Mouse (Mus musculus) thymus, adult 2 months (tissue): ENCODE results near the gene Lsp1. TPM values are rescaled to one million over a fixed set of nuclear protein-coding genes. Genes with fewer than 3 reads are reported as not detected.

Source experiments
- DNase-seq: peaks from one replicate; pipeline ENCODE4 v3.0.0; 2021
- H3K27ac ChIP-seq: fragments of 200-500 bp; 2 replicates; pipeline ENCODE4 v1.5.1; 2012; ENCODE audit warnings: low read length, control low read depth; ENCODE audit not compliant: control insufficient read depth, insufficient read depth
- H3K27me3 ChIP-seq: fragments of 200-500 bp; 2 replicates; pipeline ENCODE4 v1.6.1; 2012; ENCODE audit warnings: mild to moderate bottlenecking, low read length, moderate library complexity, mixed read lengths; ENCODE audit not compliant: control insufficient read depth, insufficient read depth
- H3K36me3 ChIP-seq: fragments of 200-500 bp; 2 replicates; pipeline ENCODE4 v1.6.1; 2012; ENCODE audit warnings: mild to moderate bottlenecking, low read length, moderate library complexity; ENCODE audit not compliant: control insufficient read depth, insufficient read depth
- H3K4me1 ChIP-seq: fragments of 200-500 bp; replicated peaks from 2 replicates; pipeline ENCODE4 v1.6.1; 2012; ENCODE audit warnings: low read length; ENCODE audit not compliant: control insufficient read depth, insufficient read depth
- H3K4me3 ChIP-seq: fragments of 200-500 bp; 2 replicates; pipeline ENCODE4 v1.5.1; 2012; ENCODE audit warnings: mild to moderate bottlenecking, low read length, control low read depth, moderate library complexity; ENCODE audit not compliant: control insufficient read depth, insufficient read depth
- CTCF ChIP-seq: fragments of 200-500 bp; IDR thresholded peaks from 2 replicates; pipeline ENCODE4 v1.5.1; 2012; ENCODE audit warnings: mild to moderate bottlenecking, control low read depth, low read length, moderate library complexity, borderline replicate concordance; ENCODE audit not compliant: control insufficient read depth, poor library complexity, insufficient read depth; ENCODE audit errors: extremely low read depth
- POLR2A ChIP-seq: fragments of 200-500 bp; IDR thresholded peaks from 2 replicates; pipeline ENCODE4 v1.6.1; 2012; ENCODE audit warnings: mild to moderate bottlenecking, low read length, control low read depth, moderate library complexity; ENCODE audit not compliant: control insufficient read depth, poor library complexity, insufficient read depth; ENCODE audit errors: extremely low read depth
- WGBS: fragments of 180-500 bp; shearing (Covaris S2); methylation state at CpG from one replicate; pipeline ENCODE4 v1.1.7; 2018; 5-methylcytosine and 5-hydroxymethylcytosine counted together
- polyA plus RNA-seq: library from polyadenylated mRNA; depleted of rRNA; stranded (reverse); fragments of >200 nt; gene quantifications from 2 replicates; pipeline ENCODE4 v1.2.3, GENCODE M21; 2012

Gene Lsp1
- polyA plus RNA-seq, 1 experiment = 626 TPM

GRCm38 (mm10) chr7:142471414-142471861 is 10.8 kb downstream of the Lsp1 start:
- no peak overlapping the region for H3K4me3 ChIP-seq
- DNase-seq = no peak
- no peak overlapping the region for H3K27ac ChIP-seq
- no peaks in the 10 kb centered on the region for H3K27me3 ChIP-seq
- H3K4me1 ChIP-seq = peaks cover 4% of the 10 kb centered on the region; the same call in 1 of the 2 replicates
- WGBS = 92% methylated on average over 6 of the region's 6 CpGs
- no peaks in the 10 kb centered on the region for H3K36me3 ChIP-seq
- no peak for TF ChIP-seq POLR2A
- no peak for TF ChIP-seq CTCF

DNA sequence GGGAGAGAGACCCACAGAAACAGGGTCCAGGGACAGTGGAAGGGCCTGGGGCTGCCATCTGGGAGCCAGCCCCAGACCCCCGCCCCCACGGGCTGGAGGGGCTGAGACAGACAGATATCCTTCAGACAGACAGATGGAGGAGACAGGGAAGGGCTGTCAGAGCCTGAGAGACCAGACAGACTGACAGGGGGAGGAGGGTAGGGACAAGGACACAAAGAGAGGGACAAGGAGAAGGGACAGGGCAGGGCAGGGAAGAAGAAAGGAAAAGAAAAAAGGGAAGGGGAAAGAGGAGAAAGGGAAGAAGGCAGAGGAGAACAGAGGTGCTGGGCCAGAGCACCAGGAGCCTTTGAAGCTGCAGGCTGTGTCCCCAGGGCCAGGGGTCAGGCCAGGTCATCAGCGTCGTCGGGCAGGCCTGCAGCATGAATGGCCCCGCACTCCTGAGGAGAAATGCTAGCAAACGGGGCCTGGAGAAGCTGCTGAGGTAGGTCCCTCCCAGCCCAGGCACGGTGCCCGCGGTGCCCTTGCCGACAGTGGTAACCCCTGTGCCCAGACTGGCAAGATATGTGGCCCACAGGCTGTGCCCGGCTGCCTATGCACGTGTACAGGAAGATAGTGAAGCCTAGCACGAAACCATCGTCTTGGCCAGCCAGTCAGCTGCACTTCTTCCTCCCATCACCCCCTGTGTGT is 11.4 kb downstream of the Lsp1 start:
- H3K27me3 ChIP-seq = no peaks in the 10 kb centered on the region
- H3K27ac ChIP-seq = no peak overlapping the region
- H3K4me1 ChIP-seq = peaks cover 4% of the 10 kb centered on the region; the same call in 1 of the 2 replicates
- 48% methylated on average over 15 of the region's 15 CpGs for WGBS
- DNase-seq = no peak
- no peaks in the 10 kb centered on the region for H3K36me3 ChIP-seq
- TF ChIP-seq POLR2A (no peak), CTCF (no peak)
- no peak overlapping the region for H3K4me3 ChIP-seq

GRCm38 (mm10) chr7:142472936-142473335 is 12.3 kb downstream of the Lsp1 start:
- no peaks in the 10 kb centered on the region for H3K36me3 ChIP-seq
- H3K4me3 ChIP-seq = no peak overlapping the region
- no peak overlapping the region for H3K27ac ChIP-seq
- H3K27me3 ChIP-seq = no peaks in the 10 kb centered on the region
- TF ChIP-seq CTCF = no peak
- no peak for TF ChIP-seq POLR2A
- over 99% methylated on average over 4 of the region's 4 CpGs for WGBS
- peaks cover 4% of the 10 kb centered on the region; the same call in 1 of the 2 replicates for H3K4me1 ChIP-seq
- DNase-seq = no peak

DNA sequence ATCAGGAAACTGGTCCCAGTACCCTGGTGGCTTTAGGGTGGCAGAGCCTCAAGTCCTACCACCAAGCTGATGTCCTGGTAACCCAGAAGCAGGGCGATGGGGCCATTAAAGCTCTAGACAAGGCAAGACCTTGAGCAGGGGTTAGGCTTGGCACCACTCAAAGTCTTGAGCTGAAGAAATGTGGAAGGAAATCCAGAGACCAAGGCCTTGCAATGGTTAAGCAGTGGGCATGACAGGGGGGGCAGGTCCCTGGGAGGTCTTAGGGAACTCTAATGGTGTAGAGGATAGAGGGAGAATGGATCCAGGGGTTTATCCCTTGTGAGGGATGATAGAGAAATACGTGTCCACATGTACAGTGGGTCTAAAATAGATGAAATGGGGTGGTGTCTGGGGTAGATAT is 12.9 kb downstream of the Lsp1 start:
- TF ChIP-seq POLR2A (no peak), CTCF (no peak)
- Histone ChIP-seq H3K27ac (no peak overlapping the region), H3K36me3 (no peaks in the 10 kb centered on the region), H3K27me3 (no peaks in the 10 kb centered on the region), H3K4me3 (no peak overlapping the region), H3K4me1 (peaks cover 4% of the 10 kb centered on the region; the same call in 1 of the 2 replicates)
- 99% methylated on average over 2 of the region's 2 CpGs for WGBS
- no peak for DNase-seq

DNA sequence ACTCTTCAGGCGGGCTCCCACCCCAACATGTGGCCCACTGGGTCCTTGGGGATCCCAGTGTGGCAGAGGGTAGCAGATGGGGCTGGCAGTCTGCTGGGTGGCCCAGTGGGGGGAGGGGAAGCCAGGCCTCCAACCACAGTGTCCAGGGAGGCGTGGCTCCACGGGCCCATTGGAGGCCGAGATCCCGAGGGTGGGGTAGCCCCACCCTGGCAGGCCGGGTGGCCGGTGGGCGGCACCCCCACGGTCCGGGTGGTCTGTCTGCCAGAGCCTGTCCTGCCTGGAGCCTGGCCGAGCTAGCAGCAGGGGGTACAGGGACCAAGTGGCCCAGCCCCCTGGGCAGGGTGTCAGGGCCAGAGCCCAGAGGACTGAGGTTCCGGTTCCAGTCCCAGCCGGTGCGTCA is 14.2 kb downstream of the Lsp1 start:
- Histone ChIP-seq H3K4me3 (no peak overlapping the region), H3K4me1 (peaks cover 7% of the 10 kb centered on the region), H3K27me3 (no peaks in the 10 kb centered on the region), H3K36me3 (no peaks in the 10 kb centered on the region), H3K27ac (no peak overlapping the region)
- 95% methylated on average over 14 of the region's 14 CpGs for WGBS
- no peak for TF ChIP-seq CTCF
- no peak for TF ChIP-seq POLR2A
- DNase-seq = no peak

DNA sequence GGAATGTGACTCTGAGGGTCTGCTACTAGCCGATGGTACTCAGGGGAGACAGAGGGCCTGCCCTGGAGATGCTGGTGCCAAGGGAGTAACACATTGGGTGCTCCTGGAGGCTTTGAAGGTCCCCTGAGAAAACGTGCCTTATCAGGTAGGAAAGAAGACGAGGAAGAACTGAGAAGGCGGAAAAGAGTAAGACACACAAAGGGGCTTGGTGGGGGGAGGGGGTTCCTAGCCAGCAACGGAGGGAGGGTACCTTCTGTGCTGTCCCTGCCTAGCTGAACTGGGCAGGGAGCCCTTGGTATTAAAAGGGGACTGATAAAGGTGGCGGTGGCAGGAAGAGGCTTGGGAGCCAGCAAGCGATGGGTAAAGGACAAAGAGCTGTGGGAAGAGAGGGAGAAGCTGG is 15.0 kb downstream of the Lsp1 start:
- no peaks in the 10 kb centered on the region for H3K36me3 ChIP-seq
- H3K4me3 ChIP-seq = no peak overlapping the region
- no peak for DNase-seq
- no peak overlapping the region for H3K27ac ChIP-seq
- 91% methylated on average over 7 of the region's 7 CpGs for WGBS
- TF ChIP-seq POLR2A = no peak
- no peak for TF ChIP-seq CTCF
- peaks cover 12% of the 10 kb centered on the region for H3K4me1 ChIP-seq
- H3K27me3 ChIP-seq = no peaks in the 10 kb centered on the region

DNA sequence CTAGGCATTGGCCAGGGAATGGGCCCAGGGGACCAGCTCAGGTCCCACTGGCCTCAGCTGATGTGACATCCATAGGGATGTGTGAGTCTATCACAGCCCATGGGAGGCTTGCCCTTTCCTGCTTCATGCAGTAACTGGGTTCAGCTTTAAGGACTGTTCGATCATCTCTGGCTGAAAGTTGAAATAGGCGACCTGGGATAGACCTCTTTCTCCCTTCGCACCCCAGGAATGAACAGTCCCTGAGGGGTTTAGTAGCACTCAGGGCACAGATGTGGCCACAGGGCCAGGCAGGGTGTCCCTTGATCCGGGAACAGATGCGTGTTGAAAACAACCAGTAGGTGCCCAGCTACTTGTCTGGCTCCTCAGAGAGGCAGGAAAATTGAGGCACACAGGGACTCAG is 15.7 kb downstream of the Lsp1 start:
- WGBS = 96% methylated on average over 5 of the region's 5 CpGs
- no peak overlapping the region for H3K4me3 ChIP-seq
- no peak for DNase-seq
- TF ChIP-seq POLR2A (no peak), CTCF (no peak)
- no peaks in the 10 kb centered on the region for H3K36me3 ChIP-seq
- H3K4me1 ChIP-seq = peaks cover 18% of the 10 kb centered on the region
- H3K27me3 ChIP-seq = no peaks in the 10 kb centered on the region
- H3K27ac ChIP-seq = no peak overlapping the region
